Mouse (Mus musculus): ENCODE measurements around the gene Dner. TPM values are rescaled to one million over a fixed set of nuclear protein-coding genes. Genes with fewer than 3 reads are reported as not detected.

Dner gene
- polyA plus RNA-seq, 1 experiment from 2014 or later, result 0.99 TPM

DNA sequence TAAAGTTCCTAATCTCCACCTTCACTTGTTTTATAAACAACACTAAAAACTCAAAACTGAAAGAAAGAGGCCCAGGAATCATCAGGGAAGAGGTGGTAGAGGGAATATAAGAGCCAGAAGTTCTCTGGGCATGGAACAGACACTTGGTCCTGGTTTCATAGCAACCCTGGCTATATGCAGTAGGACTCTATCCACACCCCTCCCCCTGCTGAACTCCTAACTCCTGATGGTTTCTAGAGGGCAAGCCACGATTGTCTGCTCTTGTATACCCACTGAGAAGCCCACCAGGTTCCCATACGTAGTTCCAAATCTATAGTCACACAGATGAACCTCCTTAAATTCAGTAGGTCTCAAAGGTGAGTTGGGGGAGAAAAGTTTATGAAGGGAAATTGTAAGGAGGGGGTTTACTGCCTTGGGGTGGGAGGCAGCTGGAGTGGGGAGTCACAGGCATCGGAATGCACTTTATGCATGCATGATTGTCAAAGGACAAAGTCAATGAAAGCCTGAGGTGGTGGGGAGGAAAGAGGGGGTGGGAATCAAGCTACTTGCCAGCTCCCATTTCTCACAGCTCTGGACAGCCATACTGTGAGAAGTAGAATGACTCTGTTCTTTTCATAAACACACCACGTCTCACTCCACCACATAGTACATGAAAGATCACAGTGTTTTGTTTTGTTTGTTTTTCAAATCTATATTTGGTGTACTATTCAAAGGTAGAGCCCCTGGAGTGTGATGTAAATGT, 31.5 kb downstream of the Dner start:
- no peak overlapping the region for H3K27ac ChIP-seq (ENCODE audit: low read depth, low read length)
- no peak overlapping the region for H3K9ac ChIP-seq (ENCODE audit: low read depth, low read length)
- H3K27me3 ChIP-seq (ENCODE audit: control insufficient read depth, insufficient read depth, low read length), result no peaks in the 10 kb centered on the region
- H3K36me3 ChIP-seq (ENCODE audit: control insufficient read depth, insufficient read depth, low read length), result no peaks in the 10 kb centered on the region
- no peaks in the 10 kb centered on the region for H3K9me3 ChIP-seq (replicated peaks; ENCODE audit: control insufficient read depth, low read length)
- no peak overlapping the region for H3K4me3 ChIP-seq (ENCODE audit: low read depth, low read length)
- H3K4me1 ChIP-seq (ENCODE audit: control insufficient read depth, insufficient read depth, low read length), result no peaks in the 10 kb centered on the region
- WGBS (ENCODE audit: insufficient replicate concordance), result 68% methylated on average over 4 of the region's 4 CpGs
- no peak for ATAC-seq (replicated peaks; ENCODE audit: insufficient number of reproducible peaks, low FRiP score, low TSS enrichment)
- H3K4me2 ChIP-seq, result no peak overlapping the region

DNA sequence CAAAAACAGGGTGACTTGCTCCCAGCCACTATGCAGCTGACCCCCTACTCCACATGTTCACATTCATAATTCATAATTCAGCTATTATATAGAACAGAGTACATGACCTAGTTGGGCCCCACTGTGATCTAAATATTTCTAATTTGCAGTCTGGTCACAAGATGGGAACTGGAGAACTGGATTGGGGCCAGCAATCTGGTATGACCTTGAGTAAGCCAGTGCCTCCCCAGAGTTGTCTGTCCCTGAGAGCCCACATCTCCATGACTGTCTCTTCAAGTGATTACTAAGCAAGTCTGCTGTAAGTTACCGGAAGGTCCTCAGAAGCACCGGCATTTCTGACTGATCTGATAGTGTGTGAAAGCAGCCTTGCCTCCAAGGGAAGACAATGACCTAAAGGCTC, 49.2 kb downstream of the Dner start:
- Histone ChIP-seq H3K36me3 (ENCODE audit: control insufficient read depth, insufficient read depth, low read length) (no peaks in the 10 kb centered on the region), H3K4me3 (ENCODE audit: low read depth, low read length) (no peak overlapping the region), H3K9me3 (replicated peaks; ENCODE audit: control insufficient read depth, low read length) (no peaks in the 10 kb centered on the region), H3K9ac (ENCODE audit: low read depth, low read length) (no peak overlapping the region), H3K4me2 (no peak overlapping the region), H3K4me1 (ENCODE audit: control insufficient read depth, insufficient read depth, low read length) (no peaks in the 10 kb centered on the region), H3K27ac (ENCODE audit: low read depth, low read length) (no peak overlapping the region), H3K27me3 (ENCODE audit: control insufficient read depth, insufficient read depth, low read length) (no peaks in the 10 kb centered on the region)
- WGBS (ENCODE audit: insufficient replicate concordance), result 59% methylated on average over 2 of the region's 2 CpGs
- no peak for ATAC-seq (replicated peaks; ENCODE audit: insufficient number of reproducible peaks, low FRiP score, low TSS enrichment)

DNA sequence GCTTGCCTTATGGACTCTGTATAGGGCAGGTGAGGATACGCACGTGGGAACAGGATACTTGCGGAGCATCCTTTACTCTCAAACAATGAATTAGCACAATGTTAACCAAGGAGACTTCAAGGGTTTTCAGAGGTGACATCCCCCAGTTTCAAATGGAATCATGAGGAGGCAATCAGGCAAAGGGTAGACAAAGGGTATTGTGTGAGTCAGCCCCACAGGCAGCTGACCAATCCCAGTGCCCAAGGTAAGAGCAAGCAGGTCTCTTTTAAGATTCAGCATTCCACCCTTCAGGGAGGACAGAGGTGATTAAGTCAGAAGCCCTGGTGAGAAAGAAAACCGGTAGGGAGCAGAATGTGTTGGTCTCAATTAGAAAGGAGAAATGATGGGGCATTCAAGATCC, 55.6 kb downstream of the Dner start:
- no peak overlapping the region for H3K9ac ChIP-seq (ENCODE audit: low read depth, low read length)
- H3K4me1 ChIP-seq (ENCODE audit: control insufficient read depth, insufficient read depth, low read length), result no peaks in the 10 kb centered on the region
- H3K36me3 ChIP-seq (ENCODE audit: control insufficient read depth, insufficient read depth, low read length), result no peaks in the 10 kb centered on the region
- no peak for ATAC-seq (replicated peaks; ENCODE audit: insufficient number of reproducible peaks, low FRiP score, low TSS enrichment)
- H3K4me3 ChIP-seq (ENCODE audit: low read depth, low read length), result no peak overlapping the region
- H3K27me3 ChIP-seq (ENCODE audit: control insufficient read depth, insufficient read depth, low read length), result no peaks in the 10 kb centered on the region
- H3K4me2 ChIP-seq, result no peak overlapping the region
- no peaks in the 10 kb centered on the region for H3K9me3 ChIP-seq (replicated peaks; ENCODE audit: control insufficient read depth, low read length)
- no peak overlapping the region for H3K27ac ChIP-seq (ENCODE audit: low read depth, low read length)
- 61% methylated on average over 4 of the region's 4 CpGs for WGBS (ENCODE audit: insufficient replicate concordance)

DNA sequence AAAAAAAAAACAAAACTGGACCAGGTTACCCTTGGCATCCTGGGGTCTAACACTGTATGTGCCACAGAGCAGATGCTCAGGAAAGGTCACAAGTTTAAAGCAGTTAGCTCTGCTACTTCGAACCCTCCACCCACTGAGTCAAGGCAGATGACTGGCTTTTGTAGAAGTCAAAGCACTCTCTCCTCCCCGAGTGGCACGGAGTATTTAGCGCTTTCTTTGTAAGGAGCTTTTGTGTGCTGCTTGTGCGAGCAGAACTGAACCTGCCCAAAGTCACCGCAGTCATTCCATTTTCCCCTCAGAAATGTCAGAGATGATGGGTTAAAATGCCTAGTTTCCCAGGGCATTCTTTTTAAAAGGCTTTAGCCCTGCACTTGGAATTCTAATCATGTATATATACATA, 59.1 kb downstream of the Dner start:
- ATAC-seq (replicated peaks; ENCODE audit: insufficient number of reproducible peaks, low FRiP score, low TSS enrichment), result no peak
- WGBS (ENCODE audit: insufficient replicate concordance), result 46% methylated on average over 6 of the region's 6 CpGs
- H3K27me3 ChIP-seq (ENCODE audit: control insufficient read depth, insufficient read depth, low read length), result no peaks in the 10 kb centered on the region
- H3K4me3 ChIP-seq (ENCODE audit: low read depth, low read length), result no peak overlapping the region
- H3K9me3 ChIP-seq (replicated peaks; ENCODE audit: control insufficient read depth, low read length), result no peaks in the 10 kb centered on the region
- H3K4me2 ChIP-seq, result no peak overlapping the region
- no peak overlapping the region for H3K27ac ChIP-seq (ENCODE audit: low read depth, low read length)
- no peaks in the 10 kb centered on the region for H3K4me1 ChIP-seq (ENCODE audit: control insufficient read depth, insufficient read depth, low read length)
- H3K9ac ChIP-seq (ENCODE audit: low read depth, low read length), result no peak overlapping the region
- no peaks in the 10 kb centered on the region for H3K36me3 ChIP-seq (ENCODE audit: control insufficient read depth, insufficient read depth, low read length)

DNA sequence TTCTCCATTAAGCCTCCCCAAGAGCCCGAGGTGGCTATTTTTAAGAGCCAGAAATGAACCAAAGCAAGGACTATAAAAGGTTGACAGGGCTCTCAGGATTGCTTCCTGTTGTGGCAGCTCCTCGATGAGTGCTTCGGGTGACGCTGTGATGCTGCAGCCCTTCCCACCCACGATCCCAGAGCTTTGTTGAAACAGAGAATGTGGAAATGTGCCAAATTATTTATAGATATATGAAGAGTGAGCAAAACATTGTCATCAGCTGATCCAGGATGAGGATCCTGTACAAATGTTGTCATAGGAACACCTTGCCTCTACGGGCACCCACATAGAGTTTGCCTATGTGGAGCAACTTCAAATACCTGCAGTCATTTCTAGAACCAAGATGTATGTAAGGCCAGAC, 67.8 kb downstream of the Dner start:
- no peak overlapping the region for H3K27ac ChIP-seq (ENCODE audit: low read depth, low read length)
- no peaks in the 10 kb centered on the region for H3K36me3 ChIP-seq (ENCODE audit: control insufficient read depth, insufficient read depth, low read length)
- H3K27me3 ChIP-seq (ENCODE audit: control insufficient read depth, insufficient read depth, low read length), result no peaks in the 10 kb centered on the region
- H3K4me2 ChIP-seq, result no peak overlapping the region
- H3K4me3 ChIP-seq (ENCODE audit: low read depth, low read length), result no peak overlapping the region
- no peaks in the 10 kb centered on the region; the same call in 1 of the 2 replicates for H3K4me1 ChIP-seq (ENCODE audit: control insufficient read depth, insufficient read depth, low read length)
- no peak for ATAC-seq (replicated peaks; ENCODE audit: insufficient number of reproducible peaks, low FRiP score, low TSS enrichment)
- no peaks in the 10 kb centered on the region for H3K9me3 ChIP-seq (replicated peaks; ENCODE audit: control insufficient read depth, low read length)
- WGBS (ENCODE audit: insufficient replicate concordance), result 66% methylated on average over 6 of the region's 6 CpGs
- H3K9ac ChIP-seq (ENCODE audit: low read depth, low read length), result no peak overlapping the region

DNA sequence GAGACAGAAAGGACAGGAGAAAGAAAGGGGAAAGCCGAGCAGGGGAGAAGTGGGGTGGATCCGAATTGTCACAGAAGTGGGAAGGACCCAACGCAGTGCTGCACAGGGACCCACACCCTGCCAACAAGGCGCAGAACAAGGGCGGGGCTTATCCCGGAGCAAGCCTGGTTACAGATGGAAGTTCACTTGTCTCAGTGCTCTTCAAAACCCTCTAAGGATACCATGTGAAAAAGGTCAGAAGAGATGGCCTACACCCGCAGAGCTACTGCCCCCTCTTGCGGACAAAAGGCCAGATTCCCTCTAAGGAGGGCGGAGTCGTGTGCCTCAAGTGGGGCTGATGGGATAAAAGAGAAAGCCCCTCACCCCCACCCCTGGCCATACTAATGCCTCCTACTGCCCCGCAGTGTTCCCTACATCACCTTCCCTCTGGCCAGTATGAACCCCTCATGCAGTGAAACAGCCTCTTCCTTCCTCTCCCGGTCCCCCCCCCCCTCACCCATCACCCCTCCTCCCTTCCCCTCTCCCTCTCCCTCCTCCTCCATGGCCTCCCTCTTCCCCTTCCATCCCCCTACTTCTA, 73.0 kb downstream of the Dner start:
- Histone ChIP-seq H3K9me3 (replicated peaks; ENCODE audit: control insufficient read depth, low read length) (no peaks in the 10 kb centered on the region), H3K4me2 (peak overlapping the region; percentile 29), H3K4me1 (ENCODE audit: control insufficient read depth, insufficient read depth, low read length) (peaks cover 3% of the 10 kb centered on the region; the same call in 1 of the 2 replicates), H3K9ac (ENCODE audit: low read depth, low read length) (no peak overlapping the region), H3K27ac (ENCODE audit: low read depth, low read length) (no peak overlapping the region), H3K27me3 (ENCODE audit: control insufficient read depth, insufficient read depth, low read length) (no peaks in the 10 kb centered on the region), H3K4me3 (ENCODE audit: low read depth, low read length) (no peak overlapping the region), H3K36me3 (ENCODE audit: control insufficient read depth, insufficient read depth, low read length) (no peaks in the 10 kb centered on the region)
- ATAC-seq (replicated peaks; ENCODE audit: insufficient number of reproducible peaks, low FRiP score, low TSS enrichment), result peak; percentile 52; the same call in 1 of the 2 replicates
- WGBS (ENCODE audit: insufficient replicate concordance), result 17% methylated on average over 12 of the region's 12 CpGs

DNA sequence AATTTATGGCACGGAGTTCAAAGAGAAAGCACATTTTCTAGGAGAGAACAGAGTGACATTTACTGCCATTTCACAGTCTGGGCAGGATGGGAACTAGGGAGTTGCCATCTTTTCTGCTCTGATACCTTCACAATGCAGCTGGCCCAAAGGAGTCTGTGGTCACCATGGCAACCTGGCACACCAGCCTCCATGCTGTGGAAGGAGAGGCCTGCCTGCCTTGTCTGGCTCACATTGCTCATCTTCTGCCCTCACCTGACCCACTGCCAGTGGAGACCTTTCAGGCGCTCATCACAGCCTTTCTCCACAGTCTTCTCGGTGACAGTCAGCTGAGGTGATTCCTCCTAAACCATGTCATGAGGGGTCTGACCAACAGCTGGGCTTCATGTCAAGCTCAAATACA, 74.7 kb downstream of the Dner start:
- Histone ChIP-seq H3K36me3 (ENCODE audit: control insufficient read depth, insufficient read depth, low read length) (no peaks in the 10 kb centered on the region), H3K9me3 (replicated peaks; ENCODE audit: control insufficient read depth, low read length) (no peaks in the 10 kb centered on the region), H3K27ac (ENCODE audit: low read depth, low read length) (no peak overlapping the region), H3K4me3 (ENCODE audit: low read depth, low read length) (no peak overlapping the region), H3K4me2 (no peak overlapping the region), H3K27me3 (ENCODE audit: control insufficient read depth, insufficient read depth, low read length) (no peaks in the 10 kb centered on the region), H3K9ac (ENCODE audit: low read depth, low read length) (no peak overlapping the region), H3K4me1 (ENCODE audit: control insufficient read depth, insufficient read depth, low read length) (peaks cover 3% of the 10 kb centered on the region; the same call in 1 of the 2 replicates)
- ATAC-seq (replicated peaks; ENCODE audit: insufficient number of reproducible peaks, low FRiP score, low TSS enrichment), result no peak
- WGBS (ENCODE audit: insufficient replicate concordance), result 74% methylated on average over 3 of the region's 3 CpGs

DNA sequence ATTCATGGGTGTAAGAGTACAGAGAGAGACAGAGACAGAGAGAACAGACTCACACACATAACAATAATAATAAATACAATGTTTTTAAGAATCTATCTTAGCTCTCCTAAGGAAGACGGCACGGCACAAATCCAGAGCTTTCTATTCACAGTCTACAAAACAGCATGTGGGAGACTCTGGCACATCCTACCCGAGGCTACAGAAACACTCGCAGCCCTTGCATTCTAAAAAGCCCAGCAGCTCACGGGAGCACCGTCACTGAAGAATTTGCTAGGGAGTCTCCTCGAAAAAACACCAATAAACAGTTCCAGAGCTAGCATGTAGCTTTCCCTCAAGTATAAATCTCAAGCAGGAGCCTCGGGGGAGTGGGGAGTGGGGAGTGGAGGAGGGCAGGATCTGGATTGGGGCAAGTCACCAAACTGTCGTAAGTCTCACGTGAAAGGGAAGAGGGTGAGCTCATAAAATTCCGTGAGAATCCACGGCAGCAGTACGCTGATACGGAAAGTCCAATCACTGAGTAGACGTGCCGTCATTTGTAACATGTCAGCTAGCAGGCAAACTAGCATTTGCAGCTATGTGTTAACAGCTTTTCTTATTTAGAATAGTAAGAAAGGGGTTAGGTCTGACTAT, 76.8 kb downstream of the Dner start:
- H3K27me3 ChIP-seq (ENCODE audit: control insufficient read depth, insufficient read depth, low read length), result no peaks in the 10 kb centered on the region
- 57% methylated on average over 16 of the region's 16 CpGs for WGBS (ENCODE audit: insufficient replicate concordance)
- H3K9me3 ChIP-seq (replicated peaks; ENCODE audit: control insufficient read depth, low read length), result no peaks in the 10 kb centered on the region
- H3K9ac ChIP-seq (ENCODE audit: low read depth, low read length), result no peak overlapping the region
- H3K27ac ChIP-seq (ENCODE audit: low read depth, low read length), result no peak overlapping the region
- H3K4me2 ChIP-seq, result no peak overlapping the region
- no peak for ATAC-seq (replicated peaks; ENCODE audit: insufficient number of reproducible peaks, low FRiP score, low TSS enrichment)
- H3K36me3 ChIP-seq (ENCODE audit: control insufficient read depth, insufficient read depth, low read length), result no peaks in the 10 kb centered on the region
- H3K4me1 ChIP-seq (ENCODE audit: control insufficient read depth, insufficient read depth, low read length), result peaks cover 9% of the 10 kb centered on the region
- H3K4me3 ChIP-seq (ENCODE audit: low read depth, low read length), result no peak overlapping the region

Data from heart, embryonic 11.5 days (tissue).